Mouse (Mus musculus): Measurements from ENCODE around the gene Mpig6b. TPM values are rescaled to one million over a fixed set of nuclear protein-coding genes. Genes with fewer than 3 reads are reported as not detected.
A peak's percentile ranks its signal among the peaks of the same experiment; 100 is the strongest.

The Mpig6b gene
- polyA plus RNA-seq, 1 experiment: 0.48 TPM

- no peak for DNase-seq (ENCODE audit: low spot score)
Observed at GRCm38 (mm10) chr17:35085208-35085865, 19.4 kb upstream of the Mpig6b start, which contains the start of gene Ly6g6f. Ly6g6f (minus strand) TSS chr17:35085610.

DNA sequence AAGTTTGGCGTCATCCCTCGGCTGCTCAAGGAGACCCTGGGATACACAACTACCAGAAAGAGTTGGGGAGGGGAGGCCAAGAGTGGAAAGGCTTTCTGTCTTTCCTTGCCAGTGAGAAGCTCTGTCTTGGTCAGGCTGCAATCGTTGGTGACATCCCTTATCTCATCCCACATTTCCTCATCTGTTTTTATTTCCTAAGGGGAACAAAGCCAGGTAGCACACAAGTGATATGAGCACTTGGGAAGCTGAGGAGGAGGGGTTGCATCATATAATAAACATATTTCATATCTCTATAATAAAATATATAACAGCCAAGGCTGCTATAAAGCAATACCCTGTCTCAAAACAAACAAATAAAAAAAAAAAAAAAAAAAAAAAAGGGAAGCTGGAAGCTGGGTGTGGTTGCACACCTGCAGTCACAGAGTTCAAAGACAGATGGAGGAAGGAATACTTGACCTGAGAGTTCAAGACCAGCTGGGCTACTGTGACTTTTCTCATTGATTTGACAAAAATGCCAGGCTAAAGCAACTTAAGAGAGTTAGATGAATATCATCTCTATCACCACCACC lies 18.0 kb upstream of the Mpig6b start:
- DNase-seq (ENCODE audit: low spot score): no peak

- DNase-seq (ENCODE audit: low spot score): no peak
Observed at GRCm38 (mm10) chr17:35082841-35083576, 17.0 kb upstream of the Mpig6b start.

- DNase-seq (ENCODE audit: low spot score): no peak
Observed at GRCm38 (mm10) chr17:35080710-35081109, 14.7 kb upstream of the Mpig6b start.

- DNase-seq (ENCODE audit: low spot score): no peak
Observed at GRCm38 (mm10) chr17:35080248-35080647, 14.3 kb upstream of the Mpig6b start.

DNA sequence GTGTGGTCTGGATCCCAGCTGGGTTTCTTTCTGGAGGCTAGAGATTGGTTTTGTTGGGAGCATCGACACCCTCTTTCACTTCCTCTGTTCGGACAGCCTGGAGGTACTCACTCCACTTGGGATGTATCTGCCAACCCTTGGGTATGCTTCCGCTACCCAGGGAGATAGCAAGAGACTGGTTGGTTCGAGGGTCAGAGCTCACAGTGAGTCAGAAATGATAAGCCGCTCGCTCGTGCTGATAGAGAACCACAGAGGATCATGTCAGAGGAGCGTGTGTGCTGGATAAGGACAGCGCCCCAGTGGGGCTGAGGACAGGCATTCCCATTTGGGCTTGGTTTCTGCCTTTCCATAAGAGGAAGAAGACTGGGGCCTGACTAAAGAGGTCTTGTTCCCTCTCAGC lies 13.8 kb upstream of the Mpig6b start:
- DNase-seq (ENCODE audit: low spot score): no peak

- peak; percentile 45 for DNase-seq (ENCODE audit: low spot score)
Observed at GRCm38 (mm10) chr17:35077786-35078233, 11.8 kb upstream of the Mpig6b start, which contains the start of gene Ly6g6d. Ly6g6d (minus strand) TSS chr17:35078065.

- no peak for DNase-seq (ENCODE audit: low spot score)
Observed at GRCm38 (mm10) chr17:35077285-35077684, 11.3 kb upstream of the Mpig6b start.

GRCm38 (mm10) chr17:35076507-35077176 lies 10.7 kb upstream of the Mpig6b start, which contains the start of gene Ly6g6e:
Ly6g6e (plus strand) TSS chr17:35076902.
- DNase-seq (ENCODE audit: low spot score): no peak

DNA sequence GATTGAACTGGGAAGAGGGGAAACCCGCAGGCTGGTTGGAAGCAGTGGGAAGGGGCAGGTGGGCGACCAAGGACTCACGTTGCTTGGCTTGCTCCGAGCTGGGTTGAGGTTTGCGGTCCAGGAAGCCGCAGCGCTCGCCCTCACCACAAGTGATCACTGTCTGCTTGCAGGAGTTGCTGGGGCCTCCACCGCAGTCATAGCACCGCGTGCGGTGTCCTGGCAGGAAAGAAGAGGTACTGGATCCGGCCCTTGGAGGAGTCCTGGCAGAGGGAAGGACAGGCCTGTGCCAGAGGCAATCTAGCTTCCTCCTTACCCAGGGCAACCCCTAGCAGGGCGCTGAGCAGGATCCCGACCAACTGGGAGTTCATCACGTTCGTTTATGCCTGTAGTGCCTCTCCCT lies 8.1 kb upstream of the Mpig6b start:
- no peak for DNase-seq (ENCODE audit: low spot score)

DNA sequence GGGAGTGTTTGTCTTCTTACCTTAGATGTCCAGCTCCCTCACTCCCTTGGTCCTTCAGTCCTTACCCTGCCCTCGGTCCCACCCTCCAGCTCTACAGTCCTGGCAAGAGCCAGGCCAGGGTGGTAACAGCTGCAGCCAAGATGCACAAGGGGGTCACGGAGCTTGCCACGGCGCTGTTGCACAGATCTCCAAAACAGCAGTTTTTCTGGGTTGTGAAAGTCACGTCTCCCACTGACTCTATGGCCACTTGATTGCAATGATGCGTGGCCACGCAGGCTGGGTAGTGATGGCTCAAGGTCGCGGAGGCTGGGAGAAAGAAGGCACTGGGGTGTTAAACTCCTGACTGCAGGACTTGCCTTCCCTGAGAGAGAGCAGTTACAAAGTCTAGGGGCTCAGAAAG lies 5.5 kb upstream of the Mpig6b start:
- DNase-seq (ENCODE audit: low spot score): no peak

DNA sequence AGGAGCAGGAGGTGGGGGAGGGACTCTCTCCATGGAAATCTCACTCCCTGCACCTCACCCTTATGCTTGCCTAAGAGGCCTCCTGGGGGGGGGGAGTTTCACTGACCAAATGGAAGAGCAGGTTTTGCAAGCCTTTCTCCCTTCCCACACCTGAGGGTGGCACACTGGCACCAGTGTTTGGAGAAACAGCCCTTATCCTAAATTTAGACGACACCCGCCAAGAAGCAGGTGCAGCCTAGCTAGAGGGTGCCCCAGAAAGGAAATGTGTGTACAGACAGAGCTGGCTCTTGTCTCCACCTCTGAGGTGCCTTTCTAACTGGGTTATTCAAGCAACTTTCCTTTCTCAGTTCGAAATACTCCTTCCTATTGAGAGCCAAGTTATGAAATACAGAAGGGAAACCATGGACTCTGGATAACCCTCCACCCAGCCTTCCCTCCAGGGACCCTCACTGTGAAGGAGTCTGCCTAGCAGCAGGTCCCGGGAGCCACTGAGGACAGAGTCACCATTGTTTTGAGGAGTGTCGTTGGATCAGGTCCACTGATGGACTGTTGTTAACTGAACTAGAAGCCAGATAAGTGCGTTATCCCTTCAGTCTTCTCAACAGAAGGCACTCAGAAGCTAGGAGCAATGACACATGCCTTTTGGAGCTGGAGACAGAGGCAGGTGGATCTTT lies 4.7 kb upstream of the Mpig6b start:
- no peak for DNase-seq (ENCODE audit: low spot score)

GRCm38 (mm10) chr17:35068213-35068914 lies 2.4 kb upstream of the Mpig6b start:
- DNase-seq (ENCODE audit: low spot score): no peak

DNA sequence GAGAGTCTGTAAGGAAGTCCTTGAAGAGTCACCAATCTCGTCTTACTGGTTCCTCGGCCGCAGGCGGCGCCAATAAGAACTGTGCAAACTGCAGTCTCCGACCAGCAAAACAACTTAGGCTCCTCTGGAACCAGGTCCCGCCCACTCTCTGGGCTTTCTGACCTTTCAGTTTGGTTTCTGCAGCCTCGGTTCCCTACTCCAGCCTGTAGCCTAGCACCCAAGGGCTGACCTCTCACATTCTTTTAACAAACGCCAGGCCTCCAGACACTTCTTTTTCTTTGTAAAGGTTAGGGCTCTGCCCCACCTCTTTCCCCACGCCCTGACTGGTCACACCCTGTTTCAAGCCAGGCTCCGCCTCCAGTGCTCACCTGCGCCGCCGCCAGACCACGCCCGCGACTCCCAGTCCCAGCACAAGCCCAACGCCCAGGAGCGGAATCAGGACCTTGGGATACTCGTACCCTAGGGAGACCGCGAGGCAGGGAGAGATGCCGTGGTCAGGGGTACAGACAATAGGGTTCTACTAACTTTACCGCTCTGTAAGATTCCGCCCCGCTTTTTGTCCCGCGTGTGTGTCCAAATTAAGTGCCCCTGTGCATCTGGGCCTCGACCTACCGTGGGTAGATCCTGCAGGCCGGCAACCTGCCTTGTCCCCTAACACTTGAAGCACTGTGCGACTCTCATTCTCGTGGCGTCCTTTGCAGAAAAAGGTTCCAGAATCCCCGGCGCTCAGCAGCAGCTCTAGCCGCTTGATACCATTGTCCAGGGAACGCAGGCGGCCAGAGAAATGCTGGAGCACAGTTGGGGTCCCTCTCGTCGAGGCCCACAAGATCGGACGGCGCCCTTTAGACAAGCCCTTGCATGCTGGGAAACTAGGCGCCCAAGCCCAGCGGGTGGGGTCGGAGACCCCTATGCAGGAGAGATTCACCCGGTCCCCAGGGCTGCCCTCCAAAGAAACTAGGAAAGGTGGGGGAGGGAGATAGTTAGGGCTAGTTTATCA lies 735 bp downstream of the Mpig6b start, which contains the start of gene Ly6g6c:
Gene Ly6g6c (plus strand): TSS at position 438 of the 997 bp plus-strand sequence.
- no peak for DNase-seq (ENCODE audit: low spot score)

- no peak for DNase-seq (ENCODE audit: low spot score)
Observed at GRCm38 (mm10) chr17:35064378-35064877, 1.6 kb downstream of the Mpig6b start.

DNA sequence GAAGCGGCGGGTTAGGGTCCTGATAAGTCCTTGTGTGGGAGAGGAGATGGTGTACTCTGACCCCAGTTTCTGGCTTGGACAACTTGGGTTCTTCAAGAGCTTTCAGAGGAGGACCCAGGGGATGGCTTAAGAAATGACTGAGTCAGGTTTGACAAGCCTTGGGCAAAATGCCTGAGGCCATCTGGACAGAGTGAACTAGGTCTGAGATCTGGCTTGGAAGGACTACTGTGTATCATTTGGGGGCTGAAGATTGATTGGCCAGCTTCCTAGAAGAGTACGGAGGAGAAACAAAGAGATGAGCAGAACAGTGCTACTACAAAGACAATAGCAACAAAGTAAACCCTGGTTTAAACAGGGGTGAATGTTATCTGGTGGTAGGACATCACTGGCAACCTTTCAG lies 2.5 kb downstream of the Mpig6b start:
- DNase-seq (ENCODE audit: low spot score): no peak

DNA sequence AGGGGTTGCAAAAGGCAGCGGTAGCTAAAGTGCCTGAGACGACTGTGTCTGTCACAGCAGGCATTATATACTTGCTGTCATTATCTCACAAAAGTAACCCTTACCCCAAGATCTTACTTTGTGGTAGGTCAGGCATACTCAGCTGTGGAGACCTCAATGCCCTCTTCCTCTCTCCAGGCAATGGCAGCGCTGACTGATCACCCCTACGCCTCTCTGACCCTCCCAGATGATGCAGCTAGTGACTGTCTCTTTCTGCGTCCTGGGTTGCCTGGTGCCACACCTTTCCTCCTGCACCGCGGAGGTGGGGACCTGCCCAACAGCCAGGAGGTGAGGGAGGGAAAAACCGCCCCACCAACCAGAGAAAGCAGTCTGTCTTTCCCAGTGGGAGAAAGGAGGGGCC lies 4.7 kb downstream of the Mpig6b start:
- DNase-seq (ENCODE audit: low spot score): no peak

- DNase-seq (ENCODE audit: low spot score): no peak
Observed at GRCm38 (mm10) chr17:35060737-35061297, 5.2 kb downstream of the Mpig6b start.

GRCm38 (mm10) chr17:35060071-35060470 lies 5.9 kb downstream of the Mpig6b start:
- DNase-seq (ENCODE audit: low spot score): no peak
